Mouse (Mus musculus) forebrain, postnatal 0 days (tissue): ENCODE measurements around the gene Mrpl36. TPM values are rescaled to one million over a fixed set of nuclear protein-coding genes. Genes with fewer than 3 reads are reported as not detected.

Experiments used
- ATAC-seq: fragments of 200-750 bp; cut with Nextera tagmentation; 2 replicates; pipeline ENCODE4 v1.8.0; 2017; ENCODE audit warnings: mild to moderate bottlenecking, moderate library complexity
- DNase-seq: peaks from one replicate; pipeline ENCODE4 v3.0.0-alpha.2; 2015
- H3K27ac ChIP-seq: fragments of 300-500 bp; sonication (generic); 2 replicates; pipeline ENCODE4 v1.5.1; 2014; ENCODE audit warnings: low read depth, mild to moderate bottlenecking, antibody characterized with exemption, low read length, moderate library complexity, mixed read lengths
- H3K27me3 ChIP-seq: fragments of 300-500 bp; sonication (generic); 2 replicates; pipeline ENCODE4 v1.6.1; 2014; ENCODE audit warnings: mild to moderate bottlenecking, low read length, mixed read lengths; ENCODE audit not compliant: insufficient read depth
- H3K36me3 ChIP-seq: fragments of 300-500 bp; sonication (generic); 2 replicates; pipeline ENCODE4 v1.6.1; 2014; ENCODE audit warnings: mild to moderate bottlenecking, moderate library complexity; ENCODE audit not compliant: insufficient read depth
- H3K4me1 ChIP-seq: fragments of 300-500 bp; sonication (generic); 2 replicates; pipeline ENCODE4 v1.6.1; 2014; ENCODE audit warnings: antibody characterized with exemption; ENCODE audit not compliant: insufficient read depth
- H3K4me2 ChIP-seq: fragments of 300-500 bp; sonication (generic); 2 replicates; pipeline ENCODE4 v1.6.1; 2014; ENCODE audit warnings: low read depth, mild to moderate bottlenecking, moderate library complexity
- H3K4me3 ChIP-seq: fragments of 300-500 bp; sonication (generic); 2 replicates; pipeline ENCODE4 v1.5.1; 2014; ENCODE audit warnings: low read depth, low read length, mixed read lengths
- H3K9ac ChIP-seq: fragments of 300-500 bp; sonication (generic); 2 replicates; pipeline ENCODE4 v1.6.1; 2014; ENCODE audit warnings: mild to moderate bottlenecking
- H3K9me3 ChIP-seq: fragments of 300-500 bp; sonication (generic); 2 replicates; pipeline ENCODE4 v1.6.1; 2016; ENCODE audit warnings: low read length
- CTCF ChIP-seq: sonication (generic); IDR thresholded peaks from 2 replicates; pipeline ENCODE4 v1.5.1; 2016; ENCODE audit warnings: antibody characterized with exemption, control low read depth, low read depth
- WGBS: fragments of 180-500 bp; shearing (Covaris S2); extraction: QIAGEN DNeasy Blood & Tissue Kit; methylation state at CpG from one replicate; pipeline ENCODE4 v1.1.7; 2014; 5-methylcytosine and 5-hydroxymethylcytosine counted together
- polyA plus RNA-seq: library from polyadenylated mRNA; unstranded; fragments of >200 nt; fragmentation: Nextera tagmentation; extraction: Ambion mirVana; gene quantifications from 2 replicates; pipeline ENCODE4 v1.2.1, GENCODE M21; 2015
- total RNA-seq: library from RNA; depleted of rRNA; stranded (reverse); fragments of >200 nt; gene quantifications from 2 replicates; pipeline ENCODE4 v1.2.3, GENCODE M21; 2014

Gene Mrpl36
- total and polyA plus RNA-seq, 2 experiments from 2014 or later = 48.3 to 74.3 TPM

DNA sequence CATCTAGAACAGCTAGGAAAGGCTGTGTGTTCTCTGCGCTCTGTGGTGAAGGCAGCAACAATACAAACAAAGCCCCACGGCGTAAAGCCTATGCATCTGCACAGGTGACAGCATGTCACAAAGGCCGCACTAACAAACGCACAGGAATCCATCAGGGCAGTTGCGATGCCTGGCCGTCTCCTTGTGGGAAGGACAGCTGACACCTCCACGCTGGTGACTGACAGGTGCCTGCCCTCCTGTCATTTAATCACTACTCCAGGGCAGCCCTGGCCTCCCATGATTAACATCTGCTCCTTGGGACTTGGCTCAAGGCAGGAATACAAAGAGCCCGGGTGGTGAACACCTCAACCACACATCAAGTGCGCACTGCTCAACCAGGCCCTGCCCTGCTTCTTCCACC is 5.7 kb upstream of the Mrpl36 start:
- Histone ChIP-seq H3K9ac (no peak overlapping the region), H3K27ac (no peak overlapping the region), H3K9me3 (no peaks in the 10 kb centered on the region), H3K4me3 (no peak overlapping the region), H3K36me3 (peaks cover 51% of the 10 kb centered on the region), H3K4me2 (no peak overlapping the region), H3K27me3 (no peaks in the 10 kb centered on the region), H3K4me1 (no peaks in the 10 kb centered on the region)
- no peak for TF ChIP-seq CTCF
- DNase-seq (no peak), ATAC-seq (no peak)
- 85% methylated on average over 10 of the region's 10 CpGs for whole genome bisulfite sequencing

DNA sequence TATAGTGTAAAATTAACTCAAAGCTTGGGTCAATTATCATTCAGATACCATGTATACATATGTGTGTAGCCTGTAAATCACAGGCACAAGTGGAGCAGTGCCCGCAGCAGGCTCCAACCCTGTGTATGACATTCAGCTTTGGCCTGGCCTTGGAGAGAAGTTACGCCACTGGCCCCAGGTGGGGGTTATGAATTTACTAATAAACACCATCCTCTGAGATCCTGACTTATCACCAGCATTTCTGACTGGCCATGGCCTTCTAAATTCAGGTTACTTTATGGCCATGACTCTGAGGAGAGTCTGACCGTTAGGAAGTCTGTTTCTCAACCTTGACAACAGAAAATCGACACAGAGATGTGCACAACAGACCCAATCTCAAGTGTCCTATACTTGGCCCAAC is 4.9 kb upstream of the Mrpl36 start:
- H3K36me3 ChIP-seq = peaks cover 43% of the 10 kb centered on the region
- 97% methylated on average over 4 of the region's 4 CpGs for WGBS
- H3K9ac ChIP-seq = no peak overlapping the region

DNA sequence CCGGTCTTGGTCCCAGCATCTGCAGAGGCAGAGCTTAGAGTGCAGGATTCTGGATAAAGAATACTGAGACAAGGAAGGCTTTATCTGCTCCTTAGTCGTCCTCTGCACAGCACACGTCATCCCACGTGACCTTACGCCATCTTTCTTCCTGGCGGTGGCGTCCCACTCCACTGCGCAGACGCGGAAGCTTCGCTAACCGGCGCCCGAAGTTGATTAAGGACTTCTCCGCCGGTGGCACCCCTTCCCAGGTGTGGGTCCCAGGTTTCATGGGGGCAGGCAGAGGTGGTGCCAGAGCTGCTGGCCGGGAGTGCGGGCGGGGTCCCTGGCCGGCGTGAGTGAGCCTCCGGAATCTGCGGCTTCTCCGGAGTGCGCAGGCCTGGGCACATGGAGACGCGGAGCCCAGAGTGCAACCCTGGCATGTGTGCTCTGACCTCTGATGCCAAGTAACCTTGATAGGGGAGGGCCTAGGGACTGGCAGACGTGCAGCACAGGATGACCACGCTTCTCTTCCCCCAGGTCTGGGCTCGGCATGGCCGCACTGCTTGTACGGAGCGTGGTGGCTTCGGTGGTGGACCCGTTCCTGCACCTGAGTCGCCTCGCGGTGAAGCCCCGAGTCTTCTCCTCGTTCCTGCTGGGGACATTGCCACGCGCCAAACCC is 2.7 kb downstream of the Mrpl36 start:
- no peaks in the 10 kb centered on the region for H3K9me3 ChIP-seq
- H3K27me3 ChIP-seq = no peaks in the 10 kb centered on the region
- no peak for TF ChIP-seq CTCF
- DNase-seq (peak; percentile 95), ATAC-seq (peak; percentile 93)
- H3K9ac ChIP-seq = peak overlapping the region; percentile 76
- H3K4me2 ChIP-seq = peak overlapping the region; percentile 87
- H3K36me3 ChIP-seq = 0 out of 2 replicates have a peak, but pooled peaks cover 2% of the 10 kb centered on the region
- H3K4me3 ChIP-seq = peak overlapping the region; percentile 68
- peaks cover 14% of the 10 kb centered on the region for H3K4me1 ChIP-seq
- peak overlapping the region; percentile 80 for H3K27ac ChIP-seq
- 1% methylated on average over 42 of the region's 42 CpGs for WGBS

More for the DNA sequence above, 4.9 kb upstream of the Mrpl36 start:
- Histone ChIP-seq H3K27me3 (no peaks in the 10 kb centered on the region), H3K27ac (no peak overlapping the region), H3K4me1 (no peaks in the 10 kb centered on the region), H3K4me2 (no peak overlapping the region), H3K4me3 (no peak overlapping the region), H3K9me3 (no peaks in the 10 kb centered on the region)
- ATAC-seq (no peak), DNase-seq (no peak)
- TF ChIP-seq CTCF = no peak

DNA sequence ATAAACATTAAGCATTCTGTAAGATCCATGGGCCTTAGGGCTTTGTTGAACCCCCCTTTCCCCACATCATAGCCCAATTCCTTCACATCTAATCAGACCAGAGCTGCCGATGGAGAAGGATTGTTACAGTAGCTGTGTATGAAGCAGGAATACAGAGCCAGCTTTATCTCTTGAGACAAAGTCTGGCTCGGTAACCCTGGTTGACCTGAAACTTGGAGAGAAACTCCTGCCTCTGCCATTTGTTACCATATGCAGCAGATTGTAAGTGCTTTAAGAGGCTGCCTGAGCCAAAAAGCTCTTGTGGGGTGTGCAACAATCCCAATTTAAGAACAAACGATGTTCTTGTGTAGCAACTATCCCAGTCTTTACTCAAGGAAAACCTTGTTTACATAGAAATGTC is 3.4 kb downstream of the Mrpl36 start:
- H3K9me3 ChIP-seq = no peaks in the 10 kb centered on the region
- H3K4me1 ChIP-seq = peaks cover 14% of the 10 kb centered on the region
- H3K27me3 ChIP-seq = no peaks in the 10 kb centered on the region
- no peak for ATAC-seq
- H3K4me3 ChIP-seq = peak overlapping the region; percentile 68
- peak overlapping the region; percentile 76 for H3K9ac ChIP-seq
- DNase-seq = peak; percentile 12
- WGBS = 67% methylated on average over 3 of the region's 3 CpGs
- peak overlapping the region; percentile 87 for H3K4me2 ChIP-seq
- no peaks in the 10 kb centered on the region for H3K36me3 ChIP-seq
- no peak overlapping the region for H3K27ac ChIP-seq
- no peak for TF ChIP-seq CTCF

DNA sequence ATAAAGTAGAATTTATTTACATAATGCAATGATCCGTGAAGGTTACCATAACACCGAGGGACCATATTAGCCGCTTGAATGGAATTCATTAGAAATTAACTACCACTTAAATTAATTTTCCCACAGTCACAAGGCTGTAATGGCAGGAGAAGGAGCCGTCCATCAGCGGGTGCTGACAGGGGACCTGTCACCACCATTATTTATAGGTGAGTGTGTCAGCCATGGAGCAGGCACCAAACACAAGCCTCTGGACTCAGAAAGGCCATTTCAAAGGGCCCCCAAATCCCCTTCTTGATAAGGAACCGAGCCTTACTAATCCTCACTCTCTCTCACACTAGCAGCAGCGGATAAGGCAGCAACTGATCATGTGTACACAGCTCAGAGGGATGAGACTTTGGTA is 8.4 kb downstream of the Mrpl36 start:
- DNase-seq = no peak
- TF ChIP-seq CTCF = no peak
- H3K9me3 ChIP-seq = no peaks in the 10 kb centered on the region
- ATAC-seq = no peak
- no peak overlapping the region for H3K27ac ChIP-seq
- H3K4me2 ChIP-seq = no peak overlapping the region
- no peak overlapping the region for H3K9ac ChIP-seq
- whole genome bisulfite sequencing = 29% methylated on average over 7 of the region's 7 CpGs
- no peaks in the 10 kb centered on the region for H3K27me3 ChIP-seq
- H3K36me3 ChIP-seq = no peaks in the 10 kb centered on the region
- no peak overlapping the region for H3K4me3 ChIP-seq
- peaks cover 3% of the 10 kb centered on the region for H3K4me1 ChIP-seq

DNA sequence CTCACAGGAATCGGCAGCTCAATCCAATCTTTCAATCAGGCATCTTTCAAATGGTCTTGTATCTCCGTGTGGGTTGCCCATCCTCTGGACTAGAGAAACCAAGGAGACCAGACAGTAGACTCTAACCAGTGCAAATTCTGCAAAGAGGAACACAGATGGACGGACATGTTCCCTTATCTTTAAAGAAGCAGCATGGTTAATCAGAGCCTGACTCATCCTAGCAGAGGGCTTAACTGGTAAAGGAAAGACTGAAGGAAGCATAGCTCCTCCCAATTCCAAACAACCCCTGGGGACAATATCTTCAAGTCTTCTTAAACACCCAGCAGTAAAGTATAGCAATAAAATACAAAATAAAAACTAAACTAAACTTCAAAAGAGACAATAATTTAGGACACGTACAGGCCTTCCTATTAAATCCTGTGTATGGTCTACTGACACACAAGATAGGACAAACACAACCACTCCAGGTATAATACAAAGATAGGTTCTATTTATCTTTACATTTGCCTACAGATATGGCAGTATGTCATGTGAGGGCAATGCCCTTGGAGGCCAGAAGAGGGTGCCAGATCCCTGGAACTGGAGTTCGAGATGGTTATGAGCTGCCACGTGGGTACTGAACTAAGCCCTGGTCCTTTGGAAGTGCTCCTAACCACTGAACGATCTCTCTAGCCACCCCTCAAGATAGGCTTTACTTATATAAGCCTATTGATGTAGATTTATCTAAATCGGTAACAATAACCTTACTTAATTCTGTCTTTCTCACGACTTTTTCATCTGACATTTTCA is 17.0 kb downstream of the Mrpl36 start:
- Histone ChIP-seq H3K27me3 (no peaks in the 10 kb centered on the region), H3K27ac (no peak overlapping the region), H3K4me3 (no peak overlapping the region), H3K9me3 (no peaks in the 10 kb centered on the region), H3K4me1 (no peaks in the 10 kb centered on the region), H3K4me2 (no peak overlapping the region), H3K9ac (no peak overlapping the region), H3K36me3 (no peaks in the 10 kb centered on the region)
- WGBS = 80% methylated on average over 9 of the region's 9 CpGs
- ATAC-seq (no peak), DNase-seq (no peak)
- peak; percentile 35 for TF ChIP-seq CTCF

DNA sequence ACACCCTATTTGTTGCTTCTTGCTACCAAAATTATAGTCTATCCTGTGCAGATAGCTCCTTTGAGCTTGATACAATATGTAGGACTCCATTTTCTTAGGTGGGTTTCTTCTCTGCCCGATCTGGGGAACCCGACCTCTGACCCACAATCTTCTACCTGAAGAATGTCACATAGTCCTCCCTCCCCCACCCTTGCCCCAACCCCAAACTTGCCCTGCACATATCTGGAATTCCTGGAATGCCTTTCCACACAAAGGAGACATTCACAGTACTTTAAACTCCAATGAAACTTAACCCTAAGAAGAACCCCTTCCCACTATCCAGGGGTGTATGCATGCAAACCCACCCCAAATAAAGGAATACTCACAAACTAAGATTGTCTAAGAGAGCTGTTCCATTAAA is 17.8 kb downstream of the Mrpl36 start:
- DNase-seq (no peak), ATAC-seq (no peak)
- 32% methylated on average over 2 of the region's 2 CpGs for WGBS

More for the DNA sequence above, 17.8 kb downstream of the Mrpl36 start:
- Histone ChIP-seq H3K36me3 (no peaks in the 10 kb centered on the region), H3K4me1 (no peaks in the 10 kb centered on the region), H3K9ac (no peak overlapping the region), H3K9me3 (no peaks in the 10 kb centered on the region), H3K4me2 (no peak overlapping the region), H3K27ac (no peak overlapping the region), H3K27me3 (no peaks in the 10 kb centered on the region), H3K4me3 (no peak overlapping the region)
- TF ChIP-seq CTCF = no peak
